Mouse (Mus musculus) embryo, embryonic 10.5 days (tissue): Measurements from ENCODE around the gene Ncstn.

Experiments used
- DNase-seq: peaks from one replicate; pipeline ENCODE4 v3.0.0-alpha.2; 2015; ENCODE audit warnings: low spot score

The Ncstn gene

GRCm38 (mm10) chr1:172072604-172073003 lies 10.0 kb downstream of the Ncstn start:
- DNase-seq, result no peak

GRCm38 (mm10) chr1:172071556-172071955 lies 11.0 kb downstream of the Ncstn start:
- peak; percentile 45 for DNase-seq

GRCm38 (mm10) chr1:172070227-172070626 lies 12.4 kb downstream of the Ncstn start:
- DNase-seq, result no peak

- DNase-seq, result no peak
Observed at GRCm38 (mm10) chr1:172064613-172065141, 17.9 kb downstream of the Ncstn start.

GRCm38 (mm10) chr1:172063291-172064023 lies 19.1 kb downstream of the Ncstn start:
- DNase-seq, result no peak

- no peak for DNase-seq
Observed at GRCm38 (mm10) chr1:172062101-172062500, 20.5 kb downstream of the Ncstn start.

- DNase-seq, result peak; percentile 56
Observed at GRCm38 (mm10) chr1:172061217-172061616, 21.4 kb downstream of the Ncstn start.

GRCm38 (mm10) chr1:172060659-172061058 lies 21.9 kb downstream of the Ncstn start:
- DNase-seq, result no peak

- no peak for DNase-seq
Observed at GRCm38 (mm10) chr1:172058874-172059273, 23.7 kb downstream of the Ncstn start.

- no peak for DNase-seq
Observed at GRCm38 (mm10) chr1:172058321-172058720, 24.3 kb downstream of the Ncstn start.

GRCm38 (mm10) chr1:172057491-172057921 lies 25.1 kb downstream of the Ncstn start, which contains the start of gene Nhlh1:
Gene Nhlh1, minus strand, starts transcription at chr1:172057573.
- peak; percentile 55 for DNase-seq

- no peak for DNase-seq
Observed at GRCm38 (mm10) chr1:172056251-172056650, 26.3 kb downstream of the Ncstn start.

GRCm38 (mm10) chr1:172053541-172054440 lies 28.8 kb downstream of the Ncstn start:
- peak; percentile 40 for DNase-seq

- no peak for DNase-seq
Observed at GRCm38 (mm10) chr1:172052766-172053279, 29.8 kb downstream of the Ncstn start.

- DNase-seq, result peak; percentile 69
Observed at GRCm38 (mm10) chr1:172049131-172049782, 33.3 kb downstream of the Ncstn start.

GRCm38 (mm10) chr1:172048241-172048734 lies 34.3 kb downstream of the Ncstn start:
- peak; percentile 55 for DNase-seq

- DNase-seq, result peak; percentile 94
Observed at GRCm38 (mm10) chr1:172046938-172047337, 35.7 kb downstream of the Ncstn start.

GRCm38 (mm10) chr1:172046410-172046809 lies 36.2 kb downstream of the Ncstn start:
- DNase-seq, result no peak

GRCm38 (mm10) chr1:172029914-172030313 lies 52.7 kb downstream of the Ncstn start:
- DNase-seq, result no peak

GRCm38 (mm10) chr1:172028394-172029275 lies 54.0 kb downstream of the Ncstn start, which contains the start of gene Vangl2:
Gene Vangl2, minus strand, starts transcription at chr1:172028444.
- no peak for DNase-seq

- DNase-seq, result no peak
Observed at GRCm38 (mm10) chr1:172027809-172028102, 54.8 kb downstream of the Ncstn start.
